Mouse (Mus musculus) cerebellum, postnatal 4 days (tissue): ENCODE results near the gene 1700049E17Rik2.
"Not testable (repeated sequence)": the region's sequence is repeated elsewhere in the genome, so short reads cannot be mapped to it uniquely, and the experiment has no call there.

Experiments
- DNase-seq, 2 experiments: peaks; one replicate each; pipeline ENCODE4 v3.0.0; 2022; ENCODE audit warnings: low spot score in 2 of 2, mixed read lengths in 1 of 2

1700049E17Rik2 gene

DNA sequence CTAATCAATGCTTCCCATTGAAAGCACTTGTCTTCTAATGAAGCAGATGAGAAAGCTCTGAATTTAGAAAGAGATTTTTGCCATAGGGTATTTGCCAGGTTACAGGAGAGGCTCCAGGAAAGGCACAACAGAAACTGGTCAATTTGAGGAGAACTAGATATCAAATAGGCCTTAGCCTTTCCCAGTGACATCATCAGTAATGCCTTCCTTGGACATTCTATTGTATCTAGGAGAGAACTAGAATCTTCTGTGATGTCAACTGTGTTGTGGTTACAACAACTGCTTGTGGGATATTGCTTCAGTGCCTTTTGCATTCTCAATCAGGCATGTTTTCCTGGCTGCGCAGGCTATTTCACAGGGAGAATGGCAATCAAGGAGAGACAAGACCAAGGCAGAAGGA lies at the start of gene 1700049E17Rik2:
TSS of gene 1700049E17Rik2 (plus strand) at position 301 of the 400 bp plus-strand sequence.
- DNase-seq = not testable (repeated sequence)

DNA sequence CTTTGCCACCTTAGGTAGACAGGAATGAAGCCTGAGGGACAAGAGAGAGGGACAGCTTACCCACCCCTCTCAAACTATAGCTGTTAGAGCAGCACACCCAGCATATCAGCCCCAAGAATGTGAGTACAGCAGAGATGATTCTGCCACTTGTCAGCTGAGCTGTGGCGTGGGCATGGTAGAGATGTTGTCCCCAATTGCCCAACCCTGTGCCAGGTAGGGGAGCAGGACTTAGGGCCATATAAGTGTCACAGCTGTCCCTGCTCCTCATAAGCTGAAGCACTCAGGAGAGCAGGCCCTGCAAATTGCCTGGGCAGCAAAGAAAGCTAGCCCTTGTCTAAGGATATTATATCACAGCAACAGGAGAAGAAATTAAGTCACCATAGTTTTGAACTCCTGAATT lies 48.3 kb upstream of the 1700049E17Rik2 start:
- not testable (repeated sequence) for DNase-seq

DNA sequence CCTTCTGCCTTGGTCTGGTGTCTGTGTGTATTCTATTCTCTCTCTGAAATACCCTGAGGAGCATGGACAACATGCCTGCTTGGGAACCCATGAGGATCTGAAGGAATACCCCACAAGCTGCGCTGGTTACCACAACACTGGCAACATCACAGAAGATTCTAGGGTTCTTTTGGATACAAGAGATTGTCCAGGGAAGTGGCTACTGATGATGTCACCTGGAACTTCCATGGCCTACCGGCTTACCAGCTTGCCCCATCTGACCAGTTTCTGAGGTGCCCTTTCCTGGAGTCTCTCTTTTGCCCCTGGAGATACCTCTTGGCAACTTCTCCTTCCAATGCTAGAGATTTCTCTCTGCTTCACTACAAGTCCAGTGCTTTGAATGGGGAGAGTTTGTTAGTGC lies 17.5 kb upstream of the 1700049E17Rik2 start, which contains the start of gene Gm7970:
TSS of gene Gm7970 (minus strand) at position 101 of the 400 bp plus-strand sequence.
- not testable (repeated sequence) for DNase-seq

DNA sequence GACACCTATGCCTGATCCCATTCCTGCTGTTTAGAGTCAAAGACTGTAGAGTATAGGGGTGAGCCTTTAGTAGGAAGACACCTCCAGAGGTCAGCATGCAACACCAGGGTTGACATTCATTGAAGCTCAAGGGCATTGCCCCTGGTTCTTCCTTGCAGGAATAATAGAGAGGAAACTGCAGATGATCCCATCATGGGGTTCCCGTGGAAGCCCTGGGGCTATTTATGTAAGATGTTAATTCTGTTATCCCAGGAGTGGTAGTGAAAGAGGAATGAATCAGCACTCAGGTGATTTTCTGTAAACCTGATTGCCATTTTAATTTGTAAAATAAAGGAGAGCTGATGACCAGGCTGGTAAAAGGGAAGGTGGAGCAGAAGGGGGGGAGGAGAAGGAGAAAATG lies 13.3 kb downstream of the 1700049E17Rik2 start:
- DNase-seq = not testable (repeated sequence)

DNA sequence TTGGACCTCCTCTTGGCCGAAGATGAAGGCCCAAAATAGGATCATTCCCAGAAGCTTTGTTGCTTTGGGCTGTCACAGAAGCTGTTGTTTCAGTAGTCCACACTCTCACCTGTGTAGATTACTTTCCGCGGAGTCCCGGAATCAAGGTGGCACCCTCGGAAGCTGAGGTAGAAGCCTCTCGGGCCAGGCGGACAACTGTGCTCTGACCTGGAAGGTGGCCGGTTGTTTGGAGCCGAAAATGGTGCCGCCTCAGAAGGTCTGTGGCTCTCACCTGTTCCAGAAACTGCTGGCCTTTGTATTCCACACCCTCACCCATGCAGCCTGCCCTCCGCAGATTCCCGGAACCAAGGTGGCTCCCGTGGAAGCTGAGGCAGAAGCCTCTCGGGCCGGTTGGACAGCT lies 27.9 kb downstream of the 1700049E17Rik2 start:
- not testable (repeated sequence) for DNase-seq

DNA sequence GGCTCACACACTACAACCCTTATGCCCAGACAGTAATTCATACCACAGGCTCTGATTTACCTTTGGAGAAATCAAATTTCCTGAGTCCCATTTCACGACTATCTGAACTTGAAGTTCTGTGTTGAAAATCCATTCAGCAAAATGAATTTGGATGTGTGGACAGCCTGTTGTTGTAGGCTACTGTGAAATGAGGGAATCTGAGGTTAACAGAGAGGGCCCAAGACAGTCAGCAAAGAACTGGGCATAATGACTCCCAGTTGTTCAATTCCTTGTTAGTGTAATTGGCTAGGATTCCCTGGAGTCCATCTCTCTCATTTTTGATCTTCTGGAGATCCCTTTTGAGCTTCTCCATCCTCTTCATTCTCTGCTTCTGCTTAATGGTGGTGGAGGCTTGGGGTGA lies 37.7 kb downstream of the 1700049E17Rik2 start:
- peak in 1 of 2 experiments; percentile 1 for DNase-seq

DNA sequence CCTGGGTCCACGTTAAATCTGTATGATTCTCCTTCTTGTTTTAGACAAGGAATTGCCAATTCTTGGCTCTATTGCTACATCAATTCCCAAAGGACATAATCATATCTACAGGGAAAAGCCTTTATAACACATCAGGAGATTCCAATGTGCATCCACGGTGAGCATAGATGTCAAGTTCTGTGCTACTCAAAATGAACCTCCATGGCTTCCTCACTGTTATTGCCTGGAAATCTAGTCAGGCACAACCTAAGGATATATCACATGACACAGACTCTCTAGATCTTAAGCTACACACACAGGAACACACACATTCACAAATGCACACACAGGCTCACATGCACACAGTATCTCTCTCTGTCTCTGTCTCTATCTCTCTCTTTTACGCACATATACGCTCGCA lies 49.5 kb downstream of the 1700049E17Rik2 start:
- DNase-seq = not testable (repeated sequence)

DNA sequence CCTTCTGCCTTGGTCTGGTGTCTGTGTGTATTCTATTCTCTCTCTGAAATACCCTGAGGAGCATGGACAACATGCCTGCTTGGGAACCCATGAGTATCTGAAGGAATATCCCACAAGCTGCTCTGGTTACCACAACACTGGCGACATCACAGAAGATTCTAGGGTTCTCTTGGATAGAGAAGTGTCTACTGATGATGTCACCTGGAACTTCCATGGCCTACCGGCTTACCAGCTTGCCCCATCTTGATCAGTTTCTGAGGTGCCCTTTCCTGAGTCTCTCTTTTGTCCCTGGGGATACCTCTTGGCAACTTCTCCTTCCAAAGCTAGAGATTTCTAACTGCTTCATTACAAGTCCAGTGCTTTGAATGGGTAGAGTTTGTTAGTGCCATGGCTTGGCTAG lies 51.5 kb downstream of the 1700049E17Rik2 start, which contains the start of gene Gm3072:
TSS of gene Gm3072 (minus strand) at position 101 of the 400 bp plus-strand sequence.
- not testable (repeated sequence) for DNase-seq

DNA sequence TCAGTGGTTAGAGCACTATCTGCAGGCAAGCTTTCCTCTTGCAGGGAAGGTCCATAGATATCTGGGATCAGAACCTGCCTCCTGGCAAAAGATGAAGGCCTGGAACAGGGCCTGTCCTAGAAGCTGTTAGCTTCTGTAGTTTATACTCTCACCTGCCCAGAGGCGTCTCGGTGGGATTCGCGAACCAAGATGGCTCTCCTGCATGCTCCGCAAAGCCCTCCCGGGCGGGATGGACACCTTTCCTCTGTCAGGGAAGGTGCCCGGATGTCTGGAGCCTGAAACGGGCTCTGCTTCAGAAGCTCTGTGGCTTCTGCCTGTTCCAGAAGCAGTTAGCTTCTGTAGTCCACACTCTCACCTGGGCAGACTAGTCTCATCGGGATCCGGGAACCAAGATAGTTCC lies 57.1 kb downstream of the 1700049E17Rik2 start:
- DNase-seq = peak in 1 of 2 experiments; percentile 26
